Mouse (Mus musculus): ENCODE data around the gene Synj2.

Synj2 gene

GRCm38 (mm10) chr17:6054934-6055355 lies 113.9 kb downstream of the Synj2 start:
- peak; percentile 85 for DNase-seq (ENCODE audit: low spot score)

GRCm38 (mm10) chr17:6062793-6063192 lies 121.7 kb downstream of the Synj2 start:
- no peak for DNase-seq (ENCODE audit: low spot score)

- no peak for DNase-seq (ENCODE audit: low spot score)
These were observed 122.5 kb downstream of the Synj2 start for GRCm38 (mm10) chr17:6063532-6063931.

- DNase-seq (ENCODE audit: low spot score), result no peak
These were observed 124.9 kb downstream of the Synj2 start for GRCm38 (mm10) chr17:6066021-6066420.

GRCm38 (mm10) chr17:6067613-6068012 lies 126.5 kb downstream of the Synj2 start:
- DNase-seq (ENCODE audit: low spot score), result no peak

GRCm38 (mm10) chr17:6069866-6070265 lies 128.8 kb downstream of the Synj2 start:
- no peak for DNase-seq (ENCODE audit: low spot score)

- DNase-seq (ENCODE audit: low spot score), result no peak
These were observed 132.3 kb downstream of the Synj2 start for GRCm38 (mm10) chr17:6073405-6073804.

- peak; percentile 99 for DNase-seq (ENCODE audit: low spot score)
These were observed 138.4 kb downstream of the Synj2 start, which contains the start of the genes Serac1 and Gtf2h5 for GRCm38 (mm10) chr17:6079287-6080122. Serac1 (minus strand) TSS chr17:6079741. Gtf2h5 (plus strand) TSS chr17:6079786.

- DNase-seq (ENCODE audit: low spot score), result no peak
These were observed 142.3 kb downstream of the Synj2 start for GRCm38 (mm10) chr17:6083323-6083890.

GRCm38 (mm10) chr17:6091604-6092003 lies 150.5 kb downstream of the Synj2 start:
- no peak for DNase-seq (ENCODE audit: low spot score)
